Mouse (Mus musculus): ENCODE data around the gene Hhat. TPM values are rescaled to one million over a fixed set of nuclear protein-coding genes. Genes with fewer than 3 reads are reported as not detected.

Gene Hhat
- polyA plus RNA-seq, 1 experiment, result 4.0 TPM

DNA sequence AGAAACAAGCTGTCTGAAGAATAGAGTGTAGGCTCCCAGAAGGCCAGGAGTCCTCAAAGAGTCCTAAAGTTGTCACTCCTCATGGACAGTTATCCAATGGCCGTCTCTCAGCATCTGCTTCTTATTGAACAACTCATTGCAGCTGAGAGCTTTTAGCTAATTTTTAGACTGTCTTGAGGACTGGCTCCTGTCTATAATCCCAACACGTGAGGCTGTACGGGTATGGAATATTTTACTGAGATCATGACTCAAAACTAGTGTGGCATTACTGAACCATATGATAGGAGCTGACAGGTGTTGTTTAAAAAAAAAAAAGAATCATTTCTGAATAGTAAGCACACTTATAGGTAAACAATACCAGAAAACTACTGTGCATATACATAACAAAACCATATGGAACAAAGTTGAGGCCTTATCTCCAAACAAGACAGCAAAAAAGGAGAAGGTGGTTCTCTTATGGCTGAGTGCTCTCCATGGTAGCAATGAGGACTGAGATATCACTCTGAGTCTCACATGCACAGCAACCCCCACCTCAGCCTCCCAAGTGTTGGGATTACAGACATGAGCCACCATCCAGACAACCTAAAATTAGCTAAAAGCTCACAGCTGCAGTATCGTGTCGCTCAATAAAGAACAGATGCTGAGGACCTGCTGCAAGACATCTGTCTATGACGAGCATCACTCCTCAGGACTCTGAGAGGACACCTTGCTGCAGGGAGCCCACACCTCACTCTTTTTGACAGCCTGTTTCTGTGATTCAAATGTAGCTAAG, 21.6 kb downstream of the Hhat start:
- H3K27ac ChIP-seq (ENCODE audit: control insufficient read depth, insufficient read depth, low read depth, low read length), result no peak overlapping the region
- no peak for TF ChIP-seq POLR2A (IDR thresholded peaks at IDR 0.05; ENCODE audit: control insufficient read depth, low read depth, low read length)
- no peak for TF ChIP-seq CTCF (IDR thresholded peaks at IDR 0.05; ENCODE audit: control insufficient read depth, insufficient read depth, insufficient replicate concordance, low read depth, low read length)
- H3K27me3 ChIP-seq (ENCODE audit: control insufficient read depth, insufficient read depth, low read length), result no peaks in the 10 kb centered on the region
- no peaks in the 10 kb centered on the region for H3K36me3 ChIP-seq (ENCODE audit: control insufficient read depth, insufficient read depth, low read length)
- no peak overlapping the region for H3K4me3 ChIP-seq (ENCODE audit: control insufficient read depth, low read depth, low read length)
- H3K4me1 ChIP-seq (ENCODE audit: control insufficient read depth, insufficient read depth, low read length), result no peaks in the 10 kb centered on the region; the same call in 1 of the 2 replicates

DNA sequence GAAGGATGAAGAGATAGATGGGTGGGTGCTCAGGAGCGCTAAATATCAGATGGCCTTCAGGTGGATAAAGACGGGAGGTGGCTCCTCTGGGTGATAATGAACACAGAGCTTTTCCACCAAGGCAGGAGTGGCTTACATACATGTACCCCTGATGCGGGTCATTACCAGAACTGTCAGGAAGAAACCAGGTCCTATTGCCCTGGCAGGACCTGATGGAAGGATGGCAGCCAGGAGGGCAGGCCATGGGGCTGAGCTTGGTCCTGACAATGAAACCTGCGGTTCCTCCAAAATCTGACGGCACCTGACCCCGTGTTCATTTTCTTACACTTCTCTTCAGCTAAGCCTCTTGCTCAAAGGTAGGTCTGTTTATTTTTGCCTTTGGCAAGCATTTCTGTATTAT, 24.8 kb downstream of the Hhat start:
- no peak for TF ChIP-seq CTCF (IDR thresholded peaks at IDR 0.05; ENCODE audit: control insufficient read depth, insufficient read depth, insufficient replicate concordance, low read depth, low read length)
- no peak for TF ChIP-seq POLR2A (IDR thresholded peaks at IDR 0.05; ENCODE audit: control insufficient read depth, low read depth, low read length)
- Histone ChIP-seq H3K4me3 (ENCODE audit: control insufficient read depth, low read depth, low read length) (no peak overlapping the region), H3K36me3 (ENCODE audit: control insufficient read depth, insufficient read depth, low read length) (no peaks in the 10 kb centered on the region), H3K27me3 (ENCODE audit: control insufficient read depth, insufficient read depth, low read length) (no peaks in the 10 kb centered on the region), H3K27ac (ENCODE audit: control insufficient read depth, insufficient read depth, low read depth, low read length) (no peak overlapping the region), H3K4me1 (ENCODE audit: control insufficient read depth, insufficient read depth, low read length) (no peaks in the 10 kb centered on the region)

DNA sequence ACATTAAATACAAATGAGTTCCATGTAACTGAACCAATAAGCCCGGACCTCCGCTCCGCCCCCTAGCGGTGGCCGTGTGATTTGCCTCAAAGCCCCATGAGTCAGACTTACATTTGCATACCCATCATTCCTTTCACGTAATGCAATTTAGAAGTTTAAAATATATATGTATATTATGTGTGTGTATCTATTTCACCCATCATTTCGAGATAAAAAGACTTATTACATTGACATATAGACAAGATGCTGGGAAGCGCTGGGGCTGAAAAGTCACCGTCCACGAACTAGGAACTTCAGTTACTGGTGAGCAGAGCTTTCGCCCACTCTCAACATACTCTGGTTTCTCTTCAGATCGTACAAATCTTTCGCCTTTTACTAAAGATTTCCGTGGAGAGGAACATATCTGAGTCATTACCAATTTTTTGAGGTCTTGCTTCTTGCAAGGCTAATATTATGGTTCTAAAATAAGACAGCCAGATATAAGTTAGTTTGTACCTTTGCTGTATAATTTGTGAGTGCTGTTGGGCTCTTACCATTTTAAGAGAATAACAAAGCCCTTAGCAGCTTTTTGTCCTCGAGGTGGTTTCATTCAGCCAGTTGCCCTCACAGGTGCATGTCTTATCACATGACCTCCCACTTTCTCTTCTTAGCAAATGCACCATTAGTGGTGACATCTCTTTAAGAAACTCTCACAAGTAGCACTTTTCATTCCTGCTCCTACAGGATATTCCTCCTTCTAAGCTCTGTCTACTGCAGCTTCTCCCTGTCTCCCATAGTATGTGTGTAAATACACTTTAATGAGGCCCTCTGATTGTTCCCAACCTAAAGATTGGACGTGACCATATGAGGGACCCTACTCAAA, 25.6 kb downstream of the Hhat start:
- Histone ChIP-seq H3K27me3 (ENCODE audit: control insufficient read depth, insufficient read depth, low read length) (no peaks in the 10 kb centered on the region), H3K4me1 (ENCODE audit: control insufficient read depth, insufficient read depth, low read length) (no peaks in the 10 kb centered on the region), H3K36me3 (ENCODE audit: control insufficient read depth, insufficient read depth, low read length) (no peaks in the 10 kb centered on the region), H3K27ac (ENCODE audit: control insufficient read depth, insufficient read depth, low read depth, low read length) (no peak overlapping the region), H3K4me3 (ENCODE audit: control insufficient read depth, low read depth, low read length) (no peak overlapping the region)
- TF ChIP-seq CTCF (IDR thresholded peaks at IDR 0.05; ENCODE audit: control insufficient read depth, insufficient read depth, insufficient replicate concordance, low read depth, low read length) (peak; percentile 92; the same call in 1 of the 2 replicates), POLR2A (IDR thresholded peaks at IDR 0.05; ENCODE audit: control insufficient read depth, low read depth, low read length) (peak; percentile 51; the same call in 1 of the 2 replicates)

DNA sequence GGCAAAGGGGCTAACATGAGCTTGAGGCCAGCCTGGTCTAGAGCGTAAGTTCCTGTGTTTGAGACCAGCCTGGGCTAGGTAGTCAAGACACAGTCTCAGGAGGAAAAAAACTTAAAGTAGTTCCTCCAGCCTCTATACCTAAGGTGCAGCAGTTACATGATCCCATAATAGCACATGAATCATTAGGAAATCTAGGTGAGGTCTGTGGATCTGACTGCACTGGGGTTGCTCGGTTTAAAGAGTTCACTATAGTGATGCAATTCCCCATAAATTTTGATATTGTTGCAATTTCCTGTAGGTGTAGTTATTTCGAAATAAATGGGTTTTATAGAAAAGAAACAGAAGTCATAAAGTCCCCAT, 26.2 kb downstream of the Hhat start:
- no peak for TF ChIP-seq CTCF (IDR thresholded peaks at IDR 0.05; ENCODE audit: control insufficient read depth, insufficient read depth, insufficient replicate concordance, low read depth, low read length)
- no peak for TF ChIP-seq POLR2A (IDR thresholded peaks at IDR 0.05; ENCODE audit: control insufficient read depth, low read depth, low read length)
- no peaks in the 10 kb centered on the region for H3K27me3 ChIP-seq (ENCODE audit: control insufficient read depth, insufficient read depth, low read length)
- H3K4me3 ChIP-seq (ENCODE audit: control insufficient read depth, low read depth, low read length), result no peak overlapping the region
- H3K27ac ChIP-seq (ENCODE audit: control insufficient read depth, insufficient read depth, low read depth, low read length), result no peak overlapping the region
- H3K36me3 ChIP-seq (ENCODE audit: control insufficient read depth, insufficient read depth, low read length), result no peaks in the 10 kb centered on the region
- no peaks in the 10 kb centered on the region for H3K4me1 ChIP-seq (ENCODE audit: control insufficient read depth, insufficient read depth, low read length)

DNA sequence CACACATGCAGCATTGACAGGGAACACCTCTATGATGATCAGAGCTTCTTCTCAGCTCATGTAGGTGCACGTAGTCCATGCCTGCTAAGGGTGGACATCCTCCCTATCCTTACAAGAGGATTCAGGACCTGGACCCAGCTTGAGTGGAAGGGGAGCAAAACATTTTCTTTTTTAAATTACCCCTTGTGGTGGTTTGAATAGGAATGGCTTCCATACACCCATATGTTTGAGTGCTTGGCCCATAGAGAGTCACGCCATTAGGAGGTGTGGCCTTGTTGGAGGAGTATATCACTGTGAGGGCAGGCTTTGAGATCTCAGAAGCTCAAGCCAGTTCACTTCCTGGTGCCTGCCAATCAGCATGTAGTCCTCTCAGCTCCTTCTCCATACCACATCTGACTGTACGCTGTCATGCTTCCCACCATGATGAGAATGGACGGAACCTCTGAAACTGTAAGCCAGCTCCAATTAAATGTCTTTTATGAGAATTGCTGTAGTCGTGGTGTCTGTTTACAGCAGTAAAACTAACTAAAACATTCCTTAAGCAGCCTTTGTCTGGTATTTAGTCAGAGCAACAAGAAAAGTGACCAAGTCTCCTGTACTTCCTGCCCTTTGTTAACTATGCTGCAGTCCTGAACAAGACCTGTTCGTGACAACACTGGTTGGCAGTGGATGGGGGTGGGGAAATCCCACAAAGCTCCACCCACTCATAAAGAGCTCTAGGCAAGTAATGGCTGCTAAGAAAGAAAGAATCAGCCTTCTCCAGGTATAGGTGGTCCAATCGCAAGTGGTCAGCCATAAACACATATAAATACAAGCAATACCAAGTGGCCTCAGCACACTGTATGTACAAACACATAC, 28.4 kb downstream of the Hhat start:
- Histone ChIP-seq H3K27me3 (ENCODE audit: control insufficient read depth, insufficient read depth, low read length) (no peaks in the 10 kb centered on the region), H3K4me1 (ENCODE audit: control insufficient read depth, insufficient read depth, low read length) (no peaks in the 10 kb centered on the region), H3K27ac (ENCODE audit: control insufficient read depth, insufficient read depth, low read depth, low read length) (no peak overlapping the region), H3K4me3 (ENCODE audit: control insufficient read depth, low read depth, low read length) (no peak overlapping the region), H3K36me3 (ENCODE audit: control insufficient read depth, insufficient read depth, low read length) (no peaks in the 10 kb centered on the region)
- TF ChIP-seq CTCF (IDR thresholded peaks at IDR 0.05; ENCODE audit: control insufficient read depth, insufficient read depth, insufficient replicate concordance, low read depth, low read length) (no peak), POLR2A (IDR thresholded peaks at IDR 0.05; ENCODE audit: control insufficient read depth, low read depth, low read length) (no peak)

DNA sequence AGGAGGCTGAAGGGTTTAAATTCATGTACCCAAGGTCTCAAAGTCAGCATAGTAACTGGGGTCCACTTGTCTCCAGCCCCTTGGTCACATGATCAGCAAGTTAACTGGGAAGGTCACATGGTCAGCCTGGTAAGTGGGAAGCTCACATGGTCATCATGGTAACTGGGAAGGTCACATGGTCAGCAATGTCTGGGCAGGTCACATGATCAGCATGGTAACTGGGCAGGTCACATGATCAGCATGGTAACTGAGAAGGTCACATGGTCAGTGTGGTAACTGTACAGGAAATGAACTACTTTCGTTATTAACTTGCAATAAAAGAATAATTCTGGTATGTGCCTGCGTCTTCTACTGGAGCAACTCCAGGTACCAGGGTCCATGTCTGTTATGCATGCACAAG, 29.1 kb downstream of the Hhat start:
- H3K4me1 ChIP-seq (ENCODE audit: control insufficient read depth, insufficient read depth, low read length), result no peaks in the 10 kb centered on the region
- H3K27ac ChIP-seq (ENCODE audit: control insufficient read depth, insufficient read depth, low read depth, low read length), result no peak overlapping the region
- TF ChIP-seq CTCF (IDR thresholded peaks at IDR 0.05; ENCODE audit: control insufficient read depth, insufficient read depth, insufficient replicate concordance, low read depth, low read length), result no peak
- no peak for TF ChIP-seq POLR2A (IDR thresholded peaks at IDR 0.05; ENCODE audit: control insufficient read depth, low read depth, low read length)
- H3K4me3 ChIP-seq (ENCODE audit: control insufficient read depth, low read depth, low read length), result no peak overlapping the region
- no peaks in the 10 kb centered on the region for H3K27me3 ChIP-seq (ENCODE audit: control insufficient read depth, insufficient read depth, low read length)
- H3K36me3 ChIP-seq (ENCODE audit: control insufficient read depth, insufficient read depth, low read length), result no peaks in the 10 kb centered on the region

Data from testis, adult 2 months (tissue).